Mouse (Mus musculus): ENCODE results near the gene Acp7. TPM values are rescaled to one million over a fixed set of nuclear protein-coding genes. Genes with fewer than 3 reads are reported as not detected.

The Acp7 gene
- 0.05 TPM in 1 of 2 replicates, not detected in the other for polyA plus RNA-seq (2012; rRNA removed; ENCODE audit: low replicate concordance)

DNA sequence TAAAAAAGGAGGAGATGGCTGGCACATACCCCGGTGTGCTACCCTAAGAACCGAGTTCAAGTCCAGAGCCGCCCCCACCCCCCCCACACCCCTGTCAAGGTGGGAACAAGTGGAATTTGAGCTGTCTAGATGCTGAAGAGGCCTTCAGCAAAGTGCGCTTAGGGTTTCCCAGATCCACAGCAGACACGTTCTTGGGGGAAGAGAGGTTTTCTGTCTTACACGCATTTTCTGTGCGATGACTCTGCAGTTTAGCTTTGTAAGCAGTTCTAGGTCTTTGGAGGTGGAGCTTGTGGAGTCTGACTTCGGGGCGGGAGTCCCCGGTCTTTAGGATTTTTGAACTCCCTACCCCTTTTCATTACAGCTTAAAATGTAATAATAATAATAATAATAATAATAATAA, at the start of gene Acp7:
Acp7 (minus strand) TSS at position 260 of the 400 bp plus-strand sequence.

DNA sequence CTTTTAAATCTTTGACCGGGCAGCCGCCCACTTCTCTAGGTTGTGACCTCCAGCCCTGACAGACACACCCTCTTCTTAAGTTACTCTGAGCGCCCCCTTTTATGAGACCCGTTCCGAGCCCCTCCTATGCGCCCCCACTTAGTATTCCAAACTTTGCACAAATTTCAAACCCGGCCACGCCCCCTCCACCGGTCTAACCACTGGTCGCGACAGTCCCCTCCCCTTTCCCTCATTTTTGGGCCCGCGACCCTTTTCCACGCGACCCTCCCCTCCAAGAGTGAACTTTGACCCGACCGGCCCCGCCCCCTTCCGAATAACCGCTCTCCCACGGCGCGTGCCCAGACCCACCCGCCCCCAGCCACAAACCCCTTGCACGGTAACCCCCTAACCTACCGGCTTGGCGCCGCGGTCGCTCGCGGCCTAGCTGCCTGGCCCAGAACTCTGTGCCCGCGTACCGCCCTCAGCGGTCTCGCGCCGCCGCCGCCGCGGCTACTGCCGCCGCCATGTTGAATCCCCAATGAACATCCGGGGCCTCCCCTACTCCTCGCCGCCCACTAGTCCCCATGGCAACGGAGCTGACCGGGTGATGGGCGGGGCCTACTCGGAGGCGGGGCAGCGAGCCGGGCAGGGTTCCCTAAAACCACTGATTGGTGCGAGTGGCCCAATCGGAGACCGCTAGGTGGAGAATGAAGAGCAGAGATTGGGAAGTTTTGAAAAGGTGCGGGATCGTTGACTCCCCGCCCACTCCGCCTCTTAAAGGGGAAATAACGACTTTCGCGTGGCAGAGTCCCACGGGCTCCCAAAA, 33.3 kb downstream of the Acp7 start, which contains the start of the genes Samd4b and Pak4:
Samd4b (minus strand) TSS at position 503 of the 805 bp plus-strand sequence.
Pak4 (minus strand) TSS at position 544 of the 805 bp plus-strand sequence.

Other genes starting within 250 kb of the Acp7 start
- 48.3 and 51.3 TPM in 2 replicates for gene Med29, start 238.6 kb downstream of the Acp7 start, polyA plus RNA-seq (2012; rRNA removed; ENCODE audit: low replicate concordance)
- gene Paf1, start 238.4 kb downstream of the Acp7 start, polyA plus RNA-seq (2012; rRNA removed; ENCODE audit: low replicate concordance) = 81.7 and 153 TPM in 2 replicates
- 3.9 and 4.1 TPM in 2 replicates for gene Gmfg, start 193.9 kb downstream of the Acp7 start, polyA plus RNA-seq (2012; rRNA removed; ENCODE audit: low replicate concordance)
- 1.9 and 2.2 TPM in 2 replicates for gene Lrfn1, start 179.4 kb downstream of the Acp7 start, polyA plus RNA-seq (2012; rRNA removed; ENCODE audit: low replicate concordance)
- not detected in 2 replicates for gene Ifnl2, start 120.9 kb downstream of the Acp7 start, polyA plus RNA-seq (2012; rRNA removed; ENCODE audit: low replicate concordance)
- not detected in 2 replicates for gene Ifnl3, start 108.5 kb downstream of the Acp7 start, polyA plus RNA-seq (2012; rRNA removed; ENCODE audit: low replicate concordance)
- gene Sycn, start 90.4 kb downstream of the Acp7 start, polyA plus RNA-seq (2012; rRNA removed; ENCODE audit: low replicate concordance) = 17.4 and 5,492 TPM in 2 replicates
- 0.26 and 3.6 TPM in 2 replicates for gene Nccrp1, start 84.1 kb downstream of the Acp7 start, polyA plus RNA-seq (2012; rRNA removed; ENCODE audit: low replicate concordance)
- 60.8 and 63.0 TPM in 2 replicates for gene Samd4b, start 33.2 kb downstream of the Acp7 start, polyA plus RNA-seq (2012; rRNA removed; ENCODE audit: low replicate concordance)
- 72.4 and 92.7 TPM in 2 replicates for gene Pak4, start 33.1 kb downstream of the Acp7 start, polyA plus RNA-seq (2012; rRNA removed; ENCODE audit: low replicate concordance)
- gene Fbxo27, start 61.5 kb upstream of the Acp7 start, polyA plus RNA-seq (2012; rRNA removed; ENCODE audit: low replicate concordance) = 1.2 and 1.3 TPM in 2 replicates
- 1.2 and 2.9 TPM in 2 replicates for gene Fbxo17, start 85.5 kb upstream of the Acp7 start, polyA plus RNA-seq (2012; rRNA removed; ENCODE audit: low replicate concordance)
- 121 and 126 TPM in 2 replicates for gene Mrps12, start 110.5 kb upstream of the Acp7 start, polyA plus RNA-seq (2012; rRNA removed; ENCODE audit: low replicate concordance)
- gene Sars2, start 110.7 kb upstream of the Acp7 start, polyA plus RNA-seq (2012; rRNA removed; ENCODE audit: low replicate concordance) = 26.1 and 35.4 TPM in 2 replicates
- gene Ccer2, start 124.8 kb upstream of the Acp7 start, polyA plus RNA-seq (2012; rRNA removed; ENCODE audit: low replicate concordance) = not detected in 2 replicates
- gene Sirt2, start 135.4 kb upstream of the Acp7 start, polyA plus RNA-seq (2012; rRNA removed; ENCODE audit: low replicate concordance) = 28.7 and 28.8 TPM in 2 replicates
- gene Nfkbib, start 136.2 kb upstream of the Acp7 start, polyA plus RNA-seq (2012; rRNA removed; ENCODE audit: low replicate concordance) = 85.4 and 139 TPM in 2 replicates
- 2.5 and 4.3 TPM in 2 replicates for gene Rinl, start 157.6 kb upstream of the Acp7 start, polyA plus RNA-seq (2012; rRNA removed; ENCODE audit: low replicate concordance)
- gene Hnrnpl, start 177.2 kb upstream of the Acp7 start, polyA plus RNA-seq (2012; rRNA removed; ENCODE audit: low replicate concordance) = 78.1 and 84.5 TPM in 2 replicates
- gene Ech1, start 193.9 kb upstream of the Acp7 start, polyA plus RNA-seq (2012; rRNA removed; ENCODE audit: low replicate concordance) = 266 and 315 TPM in 2 replicates
- gene Lgals4, start 202.5 kb upstream of the Acp7 start, polyA plus RNA-seq (2012; rRNA removed; ENCODE audit: low replicate concordance) = 2,214 and 3,102 TPM in 2 replicates
- gene Lgals7, start 232.5 kb upstream of the Acp7 start, polyA plus RNA-seq (2012; rRNA removed; ENCODE audit: low replicate concordance) = 0.83 and 1.7 TPM in 2 replicates

All from duodenum, adult 2 months (tissue).